Mouse (Mus musculus): ENCODE measurements around the gene Crxos.

DNA sequence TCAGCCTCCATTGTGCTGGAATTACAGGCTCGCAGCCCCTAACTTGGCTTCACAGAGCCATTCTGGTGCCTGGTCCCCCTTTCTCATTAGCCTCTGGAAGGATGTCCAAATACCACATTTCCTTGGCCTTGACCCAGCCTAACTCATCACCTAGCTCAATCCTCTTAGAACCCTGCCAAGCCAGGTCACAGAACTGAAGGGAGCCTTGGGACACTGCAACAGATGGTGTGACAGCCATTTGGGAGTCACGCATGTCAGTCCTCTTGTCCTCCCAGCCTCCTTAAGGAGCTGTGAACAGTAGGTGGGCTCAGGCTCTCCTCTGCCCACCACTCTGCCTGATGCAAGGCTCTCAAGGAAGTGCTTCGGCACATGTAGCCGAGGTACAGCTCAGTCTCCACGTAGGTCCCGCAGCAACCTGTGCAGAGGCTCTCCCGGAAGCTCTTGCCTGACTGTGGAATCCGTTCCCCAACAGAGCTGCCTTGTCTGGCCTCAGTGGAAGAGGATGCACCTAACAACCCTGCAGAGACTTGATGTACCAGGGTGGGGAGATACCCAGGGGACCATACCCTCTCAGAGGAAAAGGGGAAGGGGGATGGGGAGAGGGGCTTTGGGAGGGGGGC lies 25.7 kb downstream of the Crxos start:
- TF ChIP-seq CTCF (IDR thresholded peaks at IDR 0.05; ENCODE audit: insufficient read depth, low read depth, low read length) (no peak), POLR2A (IDR thresholded peaks at IDR 0.05; ENCODE audit: insufficient read depth, low read depth, low read length) (no peak)

All from olfactory bulb, adult 2 months (tissue).